Mouse (Mus musculus) intestine, postnatal 0 days (tissue): ENCODE data around the gene Nmnat3. TPM values are rescaled to one million over a fixed set of nuclear protein-coding genes. Genes with fewer than 3 reads are reported as not detected.

Experiments
- ATAC-seq: fragments of 200-750 bp; cut with Nextera tagmentation; 2 replicates; pipeline ENCODE4 v1.8.0; 2017; ENCODE audit warnings: mild to moderate bottlenecking, moderate TSS enrichment, moderate library complexity
- H3K27ac ChIP-seq: fragments of 300-500 bp; sonication (generic); 2 replicates; pipeline ENCODE4 v1.5.1; 2014; ENCODE audit warnings: mild to moderate bottlenecking, low read depth, low read length, moderate library complexity
- H3K27me3 ChIP-seq: fragments of 300-500 bp; sonication (generic); replicated peaks from 2 replicates; pipeline ENCODE4 v1.6.1; 2014; ENCODE audit warnings: low read length, mixed read lengths; ENCODE audit not compliant: control insufficient read depth, insufficient read depth
- H3K36me3 ChIP-seq: fragments of 300-500 bp; sonication (generic); 2 replicates; pipeline ENCODE4 v1.6.1; 2014; ENCODE audit warnings: mild to moderate bottlenecking, moderate library complexity; ENCODE audit not compliant: control insufficient read depth, insufficient read depth
- H3K4me1 ChIP-seq: fragments of 300-500 bp; sonication (generic); replicated peaks from 2 replicates; pipeline ENCODE4 v1.6.1; 2014; ENCODE audit warnings: antibody characterized with exemption, low read length, mixed read lengths; ENCODE audit not compliant: control insufficient read depth, insufficient read depth
- H3K4me2 ChIP-seq: fragments of 300-500 bp; sonication (generic); replicated peaks from 2 replicates; pipeline ENCODE4 v1.6.1; 2014; ENCODE audit warnings: low read depth, mild to moderate bottlenecking, moderate library complexity
- H3K4me3 ChIP-seq: fragments of 300-500 bp; sonication (generic); 2 replicates; pipeline ENCODE4 v1.5.1; 2014; ENCODE audit warnings: low read depth, low read length
- H3K9ac ChIP-seq: fragments of 300-500 bp; sonication (generic); 2 replicates; pipeline ENCODE4 v1.6.1; 2014; ENCODE audit warnings: mild to moderate bottlenecking, low read depth, low read length
- H3K9me3 ChIP-seq: fragments of 300-500 bp; sonication (generic); 2 replicates; pipeline ENCODE4 v1.6.1; 2016; ENCODE audit warnings: mixed run types; ENCODE audit not compliant: control insufficient read depth
- CTCF ChIP-seq: sonication (generic); IDR thresholded peaks from 2 replicates; pipeline ENCODE4 v1.5.1; 2016; ENCODE audit warnings: low read depth, mild to moderate bottlenecking, control low read depth, antibody characterized with exemption, moderate library complexity
- WGBS: fragments of 180-500 bp; shearing (Covaris S2); extraction: QIAGEN DNeasy Blood & Tissue Kit; methylation state at CpG from one replicate; pipeline ENCODE4 v1.1.7; 2014; 5-methylcytosine and 5-hydroxymethylcytosine counted together
- polyA plus RNA-seq: library from polyadenylated mRNA; unstranded; fragments of >200 nt; fragmentation: Nextera tagmentation; extraction: Ambion mirVana; gene quantifications from 2 replicates; pipeline ENCODE4 v1.2.1, GENCODE M21; 2015

Gene Nmnat3
- polyA plus RNA-seq, 1 experiment from 2014 or later: 17.3 TPM

- H3K9me3 ChIP-seq: no peaks in the 10 kb centered on the region
- no peak for TF ChIP-seq CTCF
- H3K27ac ChIP-seq: no peak overlapping the region
- WGBS: under 1% methylated on average over 39 of the region's 42 CpGs
- H3K4me3 ChIP-seq: peak overlapping the region; percentile 57
- H3K4me2 ChIP-seq: peak overlapping the region; percentile 89
- H3K4me1 ChIP-seq: peaks cover 12% of the 10 kb centered on the region
- ATAC-seq: peak; percentile 39; the same call in 1 of the 2 replicates
- H3K36me3 ChIP-seq: no peaks in the 10 kb centered on the region
- no peaks in the 10 kb centered on the region for H3K27me3 ChIP-seq
- peak overlapping the region; percentile 42; the same call in 1 of the 2 replicates for H3K9ac ChIP-seq
Observed at GRCm38 (mm10) chr9:98424725-98425210, 137.5 kb downstream of the Nmnat3 start.

GRCm38 (mm10) chr9:98425351-98425880 is 138.2 kb downstream of the Nmnat3 start:
- H3K27ac ChIP-seq: no peak overlapping the region
- no peaks in the 10 kb centered on the region for H3K27me3 ChIP-seq
- H3K4me3 ChIP-seq: peak overlapping the region; percentile 57
- 16% methylated on average over 19 of the region's 19 CpGs for WGBS
- peaks cover 14% of the 10 kb centered on the region for H3K4me1 ChIP-seq
- no peaks in the 10 kb centered on the region for H3K36me3 ChIP-seq
- H3K9me3 ChIP-seq: no peaks in the 10 kb centered on the region
- no peak for ATAC-seq
- no peak for TF ChIP-seq CTCF
- peak overlapping the region; percentile 89 for H3K4me2 ChIP-seq
- H3K9ac ChIP-seq: peak overlapping the region; percentile 42; the same call in 1 of the 2 replicates

GRCm38 (mm10) chr9:98427906-98428517 is 140.8 kb downstream of the Nmnat3 start:
- no peaks in the 10 kb centered on the region for H3K9me3 ChIP-seq
- H3K27ac ChIP-seq: 0 out of 2 replicates have a peak overlapping the region, but pooled peaks have one; percentile 15
- no peaks in the 10 kb centered on the region for H3K27me3 ChIP-seq
- H3K9ac ChIP-seq: no peak overlapping the region
- H3K36me3 ChIP-seq: no peaks in the 10 kb centered on the region
- WGBS: 67% methylated on average over 4 of the region's 4 CpGs
- H3K4me1 ChIP-seq: peaks cover 14% of the 10 kb centered on the region; the same call in 1 of the 2 replicates
- no peak for ATAC-seq
- no peak overlapping the region for H3K4me3 ChIP-seq
- no peak overlapping the region for H3K4me2 ChIP-seq
- TF ChIP-seq CTCF: no peak

- Histone ChIP-seq H3K9ac (no peak overlapping the region), H3K4me2 (no peak overlapping the region), H3K4me1 (peaks cover 14% of the 10 kb centered on the region; the same call in 1 of the 2 replicates), H3K9me3 (no peaks in the 10 kb centered on the region), H3K27me3 (no peaks in the 10 kb centered on the region), H3K36me3 (no peaks in the 10 kb centered on the region), H3K27ac (no peak overlapping the region), H3K4me3 (no peak overlapping the region)
- 57% methylated on average over 8 of the region's 8 CpGs for WGBS
- no peak for ATAC-seq
- TF ChIP-seq CTCF: no peak
Observed at GRCm38 (mm10) chr9:98428783-98429182, 141.5 kb downstream of the Nmnat3 start.

- H3K9ac ChIP-seq: no peak overlapping the region
- no peaks in the 10 kb centered on the region for H3K9me3 ChIP-seq
- no peaks in the 10 kb centered on the region for H3K27me3 ChIP-seq
- H3K4me2 ChIP-seq: peak overlapping the region; percentile 13; the same call in 1 of the 2 replicates
- H3K27ac ChIP-seq: 0 out of 2 replicates have a peak overlapping the region, but pooled peaks have one; percentile 11
- WGBS: 22% methylated on average over 7 of the region's 7 CpGs
- no peak for ATAC-seq
- no peaks in the 10 kb centered on the region for H3K36me3 ChIP-seq
- H3K4me1 ChIP-seq: peaks cover 12% of the 10 kb centered on the region; the same call in 1 of the 2 replicates
- TF ChIP-seq CTCF: no peak
- no peak overlapping the region for H3K4me3 ChIP-seq
Observed at GRCm38 (mm10) chr9:98429806-98430205, 142.6 kb downstream of the Nmnat3 start.

- no peaks in the 10 kb centered on the region for H3K27me3 ChIP-seq
- peaks cover 12% of the 10 kb centered on the region; the same call in 1 of the 2 replicates for H3K4me1 ChIP-seq
- H3K9me3 ChIP-seq: no peaks in the 10 kb centered on the region
- TF ChIP-seq CTCF: no peak
- H3K4me2 ChIP-seq: no peak overlapping the region
- ATAC-seq: no peak
- H3K36me3 ChIP-seq: no peaks in the 10 kb centered on the region
- WGBS: 48% methylated on average over 3 of the region's 3 CpGs
- H3K27ac ChIP-seq: no peak overlapping the region
- no peak overlapping the region for H3K9ac ChIP-seq
- no peak overlapping the region for H3K4me3 ChIP-seq
Observed at GRCm38 (mm10) chr9:98430528-98430927, 143.3 kb downstream of the Nmnat3 start.
